Mouse (Mus musculus): ENCODE results near the gene Rfpl4.
"Not testable (repeated sequence)": the region's sequence is repeated elsewhere in the genome, so short reads cannot be mapped to it uniquely, and the experiment has no call there.

The Rfpl4 gene

DNA sequence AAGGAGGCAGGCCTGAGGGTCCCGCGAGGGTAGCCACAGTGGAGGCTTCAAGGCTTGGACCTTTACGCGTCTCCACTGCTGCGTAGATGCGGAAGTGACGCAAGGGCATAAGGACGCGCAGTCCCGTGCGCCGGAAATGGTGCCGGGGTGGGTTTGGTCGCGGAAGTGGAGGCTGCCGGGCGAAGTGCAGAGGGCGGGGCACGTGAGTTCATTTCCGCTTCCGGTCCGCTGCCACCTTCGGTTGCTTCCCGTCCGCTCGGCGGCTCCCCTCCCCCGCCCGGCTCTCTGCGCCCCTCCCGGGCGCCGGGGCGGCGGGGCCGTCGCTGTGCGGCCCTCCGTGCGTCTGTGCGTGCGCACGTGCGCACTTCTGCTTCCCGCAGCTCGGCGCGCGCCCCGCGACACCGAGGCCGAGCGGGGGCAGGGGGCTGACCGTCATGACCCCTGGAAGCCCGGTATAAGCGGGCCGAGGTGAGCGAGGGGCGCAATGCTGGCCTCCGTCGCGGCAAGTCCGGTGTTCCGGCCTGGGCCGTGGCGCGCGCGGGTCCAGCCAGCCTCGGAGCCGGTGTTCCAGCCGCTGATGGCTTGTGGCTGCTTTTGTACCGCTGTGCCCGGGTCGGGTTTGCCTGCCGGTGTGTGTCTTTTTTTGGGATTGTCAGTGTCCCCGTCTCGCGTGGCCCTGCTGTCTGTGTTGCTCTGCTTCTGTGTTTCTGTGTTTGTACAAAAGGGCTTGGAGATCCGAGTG is 36.6 kb downstream of the Rfpl4 start, which contains the start of gene Epn1:
Gene Epn1 (plus strand): TSS at position 226 of the 742 bp plus-strand sequence.
- peak; percentile 95 for DNase-seq

- DNase-seq: not testable (repeated sequence)
These were observed 37.3 kb downstream of the Rfpl4 start for GRCm38 (mm10) chr7:5079365-5080009.

DNA sequence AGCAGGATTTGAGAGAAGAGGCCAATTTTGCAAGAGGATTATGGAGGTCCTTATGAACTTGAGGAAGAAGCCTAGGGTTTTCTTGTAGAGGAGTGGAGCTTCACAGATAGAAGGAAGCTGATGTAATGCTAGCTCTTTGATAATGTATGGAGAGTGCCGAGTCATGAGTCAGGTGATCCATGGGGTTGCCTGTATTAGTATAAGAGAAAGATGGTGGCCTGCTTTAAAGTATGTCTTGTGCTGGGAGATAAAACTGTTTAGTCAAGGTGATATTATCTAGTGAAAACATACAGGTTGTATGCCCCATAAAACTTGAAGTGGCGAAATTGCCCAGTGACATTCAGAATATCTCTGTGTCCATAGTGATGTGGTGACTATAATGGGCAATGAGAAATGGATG is 39.8 kb downstream of the Rfpl4 start:
- DNase-seq: no peak

DNA sequence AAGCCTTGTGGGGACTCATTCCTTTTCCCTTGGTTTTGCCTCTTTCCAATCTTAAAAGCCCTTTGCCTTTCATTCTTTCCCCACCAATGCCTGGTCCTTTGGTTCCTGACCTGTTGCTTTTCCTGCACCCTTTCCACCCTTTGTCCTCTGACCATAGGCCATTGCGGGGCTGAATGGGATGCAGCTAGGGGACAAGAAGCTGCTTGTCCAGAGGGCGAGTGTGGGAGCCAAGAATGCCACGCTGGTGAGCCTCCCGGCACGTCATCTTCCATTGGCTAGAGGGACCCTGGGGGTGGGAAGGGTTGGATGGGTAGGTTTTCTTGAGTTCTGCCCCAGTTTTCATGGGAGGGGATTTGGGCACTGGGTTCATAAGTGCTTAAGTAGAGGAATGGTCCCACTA is 41.8 kb downstream of the Rfpl4 start:
- DNase-seq: no peak

DNA sequence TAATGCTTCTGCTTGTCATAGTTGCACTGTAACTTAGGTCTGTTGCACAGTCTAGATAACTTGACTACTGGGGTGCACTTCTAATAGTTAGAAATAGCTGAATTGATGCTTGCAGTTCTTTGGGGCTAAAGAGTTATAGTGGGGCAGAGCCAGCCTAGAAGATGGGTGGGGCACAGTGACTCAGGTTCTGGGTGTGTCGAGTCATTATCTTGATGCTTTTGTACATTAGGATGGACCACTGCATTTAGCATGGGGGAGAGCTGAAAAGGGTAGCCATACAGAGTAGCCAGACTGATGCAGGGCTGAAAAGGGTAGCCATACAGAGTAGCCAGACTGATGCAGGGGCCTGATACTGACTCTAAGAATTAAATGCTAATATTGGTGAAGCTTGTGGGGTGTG is 43.2 kb downstream of the Rfpl4 start:
- no peak for DNase-seq

DNA sequence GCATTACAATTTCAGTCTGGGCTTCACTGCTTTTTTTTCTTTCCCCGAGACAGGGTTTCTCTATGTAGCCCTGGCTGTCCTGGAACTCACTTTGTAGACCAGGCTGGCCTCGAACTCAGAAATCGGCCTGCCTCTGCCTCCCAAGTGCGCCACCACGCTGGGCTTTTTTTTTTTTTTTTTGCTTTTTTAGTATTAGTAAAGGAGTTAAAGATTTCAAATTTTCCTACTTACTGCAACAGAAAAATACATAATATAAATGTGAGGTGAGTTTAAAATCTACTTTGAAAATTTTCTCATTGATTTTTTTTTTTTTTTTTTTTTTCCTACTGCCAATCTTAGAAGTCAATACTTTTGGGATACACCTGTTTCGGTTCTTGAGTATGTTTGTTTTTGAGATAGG is 51.9 kb downstream of the Rfpl4 start:
- DNase-seq: no peak

- no peak for DNase-seq
These were observed 54.3 kb downstream of the Rfpl4 start for GRCm38 (mm10) chr7:5062360-5063001.

- DNase-seq: peak; percentile 94
These were observed 54.9 kb downstream of the Rfpl4 start, which contains the start of gene U2af2 for GRCm38 (mm10) chr7:5061774-5062359. TSS of gene U2af2 (plus strand) at chr7:5062143.

- DNase-seq: peak; percentile 98
These were observed 55.6 kb downstream of the Rfpl4 start for GRCm38 (mm10) chr7:5060944-5061773.

DNA sequence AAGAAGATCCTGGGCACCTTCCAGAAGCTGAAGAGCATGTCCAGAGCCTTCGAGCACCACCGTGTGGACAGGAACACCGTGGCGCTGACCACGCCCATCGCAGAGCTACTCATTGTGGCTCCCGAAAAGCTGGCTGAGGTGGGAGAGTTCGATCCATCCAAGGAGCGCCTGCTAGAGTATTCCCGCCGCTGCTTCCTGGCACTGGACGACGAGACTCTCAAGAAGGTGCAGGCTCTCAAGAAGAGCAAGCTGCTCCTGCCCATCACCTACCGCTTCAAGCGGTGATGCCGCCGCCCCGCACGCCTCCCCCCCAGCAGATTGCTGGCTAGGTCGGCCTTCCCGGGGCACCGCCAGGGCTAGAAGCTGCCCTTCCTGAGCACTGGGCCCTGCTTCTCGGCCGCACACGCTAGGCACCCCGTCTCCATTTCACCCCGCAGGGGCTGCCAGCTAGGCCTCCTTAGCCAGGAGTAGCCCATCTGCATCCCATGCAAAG is 56.5 kb downstream of the Rfpl4 start:
- peak; percentile 84 for DNase-seq

Measured in layer of hippocampus, adult 9-11 months (tissue).